Mouse (Mus musculus) adrenal gland, postnatal 4 days (tissue): ENCODE measurements around the gene Cep89. TPM values are rescaled to one million over a fixed set of nuclear protein-coding genes. Genes with fewer than 3 reads are reported as not detected.

Experiments used
- DNase-seq, 2 experiments: peaks; one replicate each; pipeline ENCODE4 v3.0.0; 2021 to 2022; ENCODE audit warnings: low spot score in 2 of 2, mixed read lengths in 2 of 2
- long read RNA-seq, 2 experiments: library from polyadenylated mRNA; stranded (forward); transcript quantifications; one replicate each; pipeline ENCODE4 v2.0.0; 2021
- total RNA-seq, 2 experiments: library from RNA; stranded (reverse); gene quantifications; 2 replicates each; pipeline ENCODE4 v1.2.3; 2021

The Cep89 gene
- total RNA-seq = 10 to 100 TPM; 27.2 to 41.1 TPM
- long read RNA-seq, experiment 1, transcript Cep89-201 (19 exons, 2,610 nt) = major isoform, 12 of 48 reads
- long read RNA-seq, experiment 1, partial matches to known transcripts = 2 of 48 reads
- long read RNA-seq, experiment 1, other reads (novel, unspliced or antisense) = 34 of 48 reads
- long read RNA-seq, experiment 2, transcript Cep89-201 (19 exons, 2,610 nt) = major isoform, 28 of 81 reads
- long read RNA-seq, experiment 2, partial matches to known transcripts = 6 of 81 reads
- long read RNA-seq, experiment 2, other reads (novel, unspliced or antisense) = 43 of 81 reads

- peak; percentile 73 to 81 for DNase-seq
These were observed at the start of gene Cep89, which contains the start of gene Faap24 for GRCm38 (mm10) chr7:35396542-35397168. TSS of gene Cep89 (plus strand) at chr7:35397035. TSS of gene Faap24 (minus strand) at chr7:35396836.

- no peak for DNase-seq
These were observed 48.7 kb upstream of the Cep89 start for GRCm38 (mm10) chr7:35347918-35348700.

- DNase-seq = no peak
These were observed 47.8 kb upstream of the Cep89 start for GRCm38 (mm10) chr7:35349022-35349421.

GRCm38 (mm10) chr7:35349886-35350684, 46.8 kb upstream of the Cep89 start:
- no peak for DNase-seq

GRCm38 (mm10) chr7:35351155-35351554, 45.7 kb upstream of the Cep89 start:
- no peak for DNase-seq

- DNase-seq = no peak
These were observed 43.5 kb upstream of the Cep89 start for GRCm38 (mm10) chr7:35353306-35353705.

- no peak for DNase-seq
These were observed 41.4 kb upstream of the Cep89 start for GRCm38 (mm10) chr7:35355303-35355872.

- DNase-seq = no peak
These were observed 39.2 kb upstream of the Cep89 start for GRCm38 (mm10) chr7:35357621-35358020.

GRCm38 (mm10) chr7:35362253-35362652, 34.6 kb upstream of the Cep89 start:
- no peak for DNase-seq

GRCm38 (mm10) chr7:35362868-35363267, 34.0 kb upstream of the Cep89 start:
- no peak for DNase-seq

- DNase-seq = no peak
These were observed 31.5 kb upstream of the Cep89 start for GRCm38 (mm10) chr7:35365161-35365910.

- DNase-seq = no peak
These were observed 25.7 kb upstream of the Cep89 start for GRCm38 (mm10) chr7:35371096-35371495.

GRCm38 (mm10) chr7:35372483-35373017, 24.3 kb upstream of the Cep89 start:
- no peak for DNase-seq

- no peak for DNase-seq
These were observed 23.5 kb upstream of the Cep89 start for GRCm38 (mm10) chr7:35373146-35373989.

GRCm38 (mm10) chr7:35374265-35374664, 22.6 kb upstream of the Cep89 start:
- DNase-seq = no peak

- DNase-seq = no peak
These were observed 20.2 kb upstream of the Cep89 start for GRCm38 (mm10) chr7:35376623-35377022.

GRCm38 (mm10) chr7:35379492-35380119, 17.2 kb upstream of the Cep89 start:
- DNase-seq = no peak

GRCm38 (mm10) chr7:35380351-35380750, 16.5 kb upstream of the Cep89 start:
- no peak for DNase-seq
